Mouse (Mus musculus) natural killer cell, adult 2 months (primary cell): ENCODE measurements around the gene Spsb4.

Experiments
- DNase-seq, 2 experiments: peaks; one replicate each; pipeline ENCODE4 v3.0.0; 2022; ENCODE audit warnings: low spot score in 2 of 2

Spsb4 gene

GRCm38 (mm10) chr9:97017121-97017810 is 1.4 kb downstream of the Spsb4 start:
- no peak for DNase-seq

- DNase-seq: no peak
These were observed 2.9 kb downstream of the Spsb4 start for GRCm38 (mm10) chr9:97015751-97016150.

GRCm38 (mm10) chr9:97013698-97014097 is 4.9 kb downstream of the Spsb4 start:
- DNase-seq: no peak

GRCm38 (mm10) chr9:97013153-97013552 is 5.5 kb downstream of the Spsb4 start:
- no peak for DNase-seq

GRCm38 (mm10) chr9:97011454-97012195 is 7.0 kb downstream of the Spsb4 start:
- DNase-seq: no peak

GRCm38 (mm10) chr9:97010447-97010846 is 8.2 kb downstream of the Spsb4 start:
- no peak for DNase-seq

- DNase-seq: no peak
These were observed 13.9 kb downstream of the Spsb4 start for GRCm38 (mm10) chr9:97004726-97005125.

GRCm38 (mm10) chr9:97003173-97003572 is 15.5 kb downstream of the Spsb4 start:
- no peak for DNase-seq

GRCm38 (mm10) chr9:97002654-97003053 is 16.0 kb downstream of the Spsb4 start:
- DNase-seq: no peak

- no peak for DNase-seq
These were observed 16.6 kb downstream of the Spsb4 start for GRCm38 (mm10) chr9:97002025-97002424.

- no peak for DNase-seq
These were observed 17.2 kb downstream of the Spsb4 start for GRCm38 (mm10) chr9:97001458-97001857.

GRCm38 (mm10) chr9:96995717-96996116 is 22.9 kb downstream of the Spsb4 start:
- DNase-seq: no peak

GRCm38 (mm10) chr9:96994733-96995132 is 23.9 kb downstream of the Spsb4 start:
- no peak for DNase-seq

- DNase-seq: no peak
These were observed 27.5 kb downstream of the Spsb4 start for GRCm38 (mm10) chr9:96991118-96991517.

- DNase-seq: no peak
These were observed 29.2 kb downstream of the Spsb4 start for GRCm38 (mm10) chr9:96989389-96989990.

- no peak for DNase-seq
These were observed 31.7 kb downstream of the Spsb4 start for GRCm38 (mm10) chr9:96986797-96987473.

- no peak for DNase-seq
These were observed 34.6 kb downstream of the Spsb4 start for GRCm38 (mm10) chr9:96984034-96984433.

GRCm38 (mm10) chr9:96982940-96983339 is 35.7 kb downstream of the Spsb4 start:
- DNase-seq: no peak

- DNase-seq: no peak
These were observed 36.3 kb downstream of the Spsb4 start for GRCm38 (mm10) chr9:96982351-96982750.

GRCm38 (mm10) chr9:96981836-96982235 is 36.8 kb downstream of the Spsb4 start:
- DNase-seq: no peak

GRCm38 (mm10) chr9:96981121-96981520 is 37.5 kb downstream of the Spsb4 start:
- DNase-seq: no peak
